Mouse (Mus musculus): ENCODE measurements around the gene Ago3.

DNA sequence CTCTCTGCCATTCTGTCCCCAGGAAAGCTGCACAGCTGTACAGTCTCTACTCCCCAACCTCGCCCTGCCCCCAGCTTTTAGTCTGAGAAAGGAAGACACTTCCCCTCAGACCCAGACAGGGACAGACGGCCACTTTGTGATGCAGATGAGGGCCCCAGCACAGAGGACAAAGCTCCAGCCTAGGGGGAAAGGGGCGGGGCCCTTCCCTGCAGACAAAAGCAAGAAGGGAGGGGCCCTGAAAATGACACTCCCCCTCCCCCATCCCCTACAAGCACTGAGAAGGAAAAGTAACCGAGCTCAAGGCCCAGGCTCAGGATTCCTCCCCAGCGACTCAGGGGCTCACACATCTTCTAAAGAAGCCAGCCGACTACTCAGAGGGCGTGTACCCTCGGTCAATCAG, 36.5 kb upstream of the Ago3 start:
- TF ChIP-seq POLR2A (IDR thresholded peaks at IDR 0.05; ENCODE audit: borderline replicate concordance, low read depth, low read length), result no peak
- no peak for TF ChIP-seq CTCF (IDR thresholded peaks at IDR 0.05; ENCODE audit: low read depth, low read length)

Measured in bone marrow macrophage, adult 2 months (primary cell).